Mouse (Mus musculus): Measurements from ENCODE around the gene Slc16a11. TPM values are rescaled to one million over a fixed set of nuclear protein-coding genes. Genes with fewer than 3 reads are reported as not detected.

Gene Slc16a11
- total RNA-seq, 4 experiments from 2014 or later: 0.38 to 2.8 (median 0.68) TPM

- no peak for DNase-seq (ENCODE audit: low spot score)
Measured at GRCm38 (mm10) chr11:70200036-70200608, 12.4 kb upstream of the Slc16a11 start.

GRCm38 (mm10) chr11:70201691-70202090 lies 10.9 kb upstream of the Slc16a11 start:
- peak; percentile 75 for DNase-seq (ENCODE audit: low spot score)

GRCm38 (mm10) chr11:70206801-70207200 lies 5.8 kb upstream of the Slc16a11 start:
- DNase-seq (ENCODE audit: low spot score): no peak

- DNase-seq (ENCODE audit: low spot score): no peak
Measured at GRCm38 (mm10) chr11:70207283-70207682, 5.3 kb upstream of the Slc16a11 start.

GRCm38 (mm10) chr11:70208778-70209388 lies 3.7 kb upstream of the Slc16a11 start:
- DNase-seq (ENCODE audit: low spot score): no peak

GRCm38 (mm10) chr11:70210681-70211080 lies 1.9 kb upstream of the Slc16a11 start:
- no peak for DNase-seq (ENCODE audit: low spot score)

GRCm38 (mm10) chr11:70211972-70212371 lies 580 bp upstream of the Slc16a11 start:
- no peak for DNase-seq (ENCODE audit: low spot score)

GRCm38 (mm10) chr11:70212896-70213295 lies 344 bp downstream of the Slc16a11 start:
- DNase-seq (ENCODE audit: low spot score): peak; percentile 84

- no peak for DNase-seq (ENCODE audit: low spot score)
Measured at GRCm38 (mm10) chr11:70213736-70214135, 1.2 kb downstream of the Slc16a11 start.

GRCm38 (mm10) chr11:70214191-70214855 lies 1.8 kb downstream of the Slc16a11 start:
- DNase-seq (ENCODE audit: low spot score): no peak

GRCm38 (mm10) chr11:70214856-70215209 lies 2.3 kb downstream of the Slc16a11 start:
- no peak for DNase-seq (ENCODE audit: low spot score)

GRCm38 (mm10) chr11:70215301-70215700 lies 2.7 kb downstream of the Slc16a11 start:
- no peak for DNase-seq (ENCODE audit: low spot score)

- DNase-seq (ENCODE audit: low spot score): no peak
Measured at GRCm38 (mm10) chr11:70216103-70216502, 3.6 kb downstream of the Slc16a11 start.

GRCm38 (mm10) chr11:70218039-70218438 lies 5.5 kb downstream of the Slc16a11 start:
- no peak for DNase-seq (ENCODE audit: low spot score)

GRCm38 (mm10) chr11:70218741-70219470 lies 6.4 kb downstream of the Slc16a11 start:
- no peak for DNase-seq (ENCODE audit: low spot score)

GRCm38 (mm10) chr11:70219873-70220272 lies 7.3 kb downstream of the Slc16a11 start:
- DNase-seq (ENCODE audit: low spot score): no peak

GRCm38 (mm10) chr11:70220323-70220722 lies 7.8 kb downstream of the Slc16a11 start:
- DNase-seq (ENCODE audit: low spot score): no peak

- peak; percentile 94 for DNase-seq (ENCODE audit: low spot score)
Measured at GRCm38 (mm10) chr11:70220731-70221602, 8.4 kb downstream of the Slc16a11 start, which contains the start of gene Slc16a13. TSS of gene Slc16a13 (minus strand) at chr11:70221064.

- peak; percentile 75 for DNase-seq (ENCODE audit: low spot score)
Measured at GRCm38 (mm10) chr11:70221603-70222500, 9.3 kb downstream of the Slc16a11 start.

- peak; percentile 90 for DNase-seq (ENCODE audit: low spot score)
Measured at GRCm38 (mm10) chr11:70223724-70224123, 11.2 kb downstream of the Slc16a11 start.

All from heart, adult 8-10 months (tissue).